Mouse (Mus musculus): ENCODE measurements around the gene Ager. TPM values are rescaled to one million over a fixed set of nuclear protein-coding genes. Genes with fewer than 3 reads are reported as not detected.

Ager gene
- 1.9 and 2.2 TPM in 2 replicates for total RNA-seq (2014; fragmentation: Nextera tagmentation)
- 2.1 TPM in 2 replicates for total RNA-seq (2017)
- 5.7 and 6.5 TPM in 2 replicates for polyA plus RNA-seq (2012)

DNA sequence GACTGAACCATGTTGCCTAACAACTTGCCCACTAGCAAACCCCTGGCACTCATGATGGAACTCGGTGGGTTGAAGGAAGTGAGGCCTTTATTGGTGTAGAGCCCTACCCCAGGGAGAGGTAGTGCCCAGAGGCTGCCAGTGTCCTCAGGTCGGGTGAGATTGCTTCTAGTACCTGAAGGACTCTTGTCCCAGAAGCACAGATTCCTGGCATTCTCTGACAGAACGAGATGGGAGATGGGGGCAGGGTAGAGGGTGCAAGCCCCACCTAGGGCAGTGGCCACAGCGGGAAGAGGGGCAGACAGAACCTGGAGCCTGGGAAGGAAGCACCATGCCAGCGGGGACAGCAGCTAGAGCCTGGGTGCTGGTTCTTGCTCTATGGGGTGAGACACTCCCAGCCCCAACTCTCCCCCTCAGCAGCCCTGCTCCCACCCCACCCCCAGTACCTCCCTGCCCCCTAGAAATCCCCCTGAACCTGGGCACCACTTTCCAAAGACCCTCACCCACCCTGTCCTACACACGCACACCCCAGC is at the start of gene Ager:
Gene Ager, plus strand, starts transcription at position 297 of the 530 bp plus-strand sequence.
- peaks cover 81% of the 10 kb centered on the region for H3K36me3 ChIP-seq (replicated peaks)
- peaks cover 88% of the 10 kb centered on the region for H3K4me1 ChIP-seq (ENCODE audit: insufficient read depth, low read depth, low read length)
- ATAC-seq (ENCODE audit: extremely low read depth, insufficient number of reproducible peaks, low FRiP score, poor library complexity, severe bottlenecking): no peak

DNA sequence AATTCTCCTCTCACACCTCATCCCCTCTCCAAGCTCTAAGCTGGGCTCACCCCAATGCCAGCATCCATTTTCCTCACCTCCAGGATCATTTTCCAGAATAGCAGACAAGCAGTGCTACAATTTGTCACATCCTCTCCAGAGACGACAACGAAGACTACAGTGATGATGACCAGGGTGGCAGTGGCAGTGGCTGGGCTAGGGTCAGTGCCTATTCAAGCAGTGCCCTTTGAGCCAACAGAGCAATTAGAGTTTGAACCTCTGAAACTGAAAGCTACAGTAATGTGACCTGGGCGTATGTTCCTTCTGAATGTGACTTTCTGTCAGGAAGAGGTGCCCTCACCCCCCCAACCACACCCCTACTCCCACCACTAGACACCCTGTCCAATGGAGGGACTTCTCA is 48.5 kb upstream of the Ager start:
- ATAC-seq (ENCODE audit: extremely low read depth, insufficient number of reproducible peaks, low FRiP score, poor library complexity, severe bottlenecking) (no peak), DNase-seq (ENCODE audit: low spot score) (no peak)
- TF ChIP-seq GATA2 (IDR thresholded peaks at IDR 0.05; ENCODE audit: borderline replicate concordance, low read depth, low read length) (no peak), GATA1 (IDR thresholded peaks at IDR 0.05; ENCODE audit: borderline replicate concordance, low read length) (no peak), POLR2AphosphoS5 (IDR thresholded peaks at IDR 0.05; ENCODE audit: insufficient replicate concordance, low read depth, low read length) (no peak), TAL1 (conservative IDR thresholded peaks at IDR 0.05; ENCODE audit: low read depth, low read length) (no peak), CTCF (IDR thresholded peaks at IDR 0.05; ENCODE audit: low read depth, low read length) (no peak)
- Histone ChIP-seq H3K4me3 (ENCODE audit: low read depth, low read length) (no peak overlapping the region), H3K4me1 (ENCODE audit: insufficient read depth, low read depth, low read length) (peaks cover 3% of the 10 kb centered on the region), H3K9me3 (replicated peaks) (no peaks in the 10 kb centered on the region), H3K36me3 (replicated peaks) (peaks cover 20% of the 10 kb centered on the region), H3K27me3 (ENCODE audit: insufficient read depth, low read length) (peaks cover 6% of the 10 kb centered on the region)

More for the DNA sequence above, at the start of gene Ager:
- no peaks in the 10 kb centered on the region for H3K9me3 ChIP-seq (replicated peaks)
- H3K27me3 ChIP-seq (ENCODE audit: insufficient read depth, low read length): no peaks in the 10 kb centered on the region
- H3K4me3 ChIP-seq (ENCODE audit: low read depth, low read length): no peak within 1 kb of the TSS
- no peak for DNase-seq (ENCODE audit: low spot score)
- TF ChIP-seq GATA2 (IDR thresholded peaks at IDR 0.05; ENCODE audit: borderline replicate concordance, low read depth, low read length): no peak
- TF ChIP-seq GATA1 (IDR thresholded peaks at IDR 0.05; ENCODE audit: borderline replicate concordance, low read length): no peak
- TF ChIP-seq TAL1 (conservative IDR thresholded peaks at IDR 0.05; ENCODE audit: low read depth, low read length): no peak
- no peak for TF ChIP-seq CTCF (IDR thresholded peaks at IDR 0.05; ENCODE audit: low read depth, low read length)
- no peak; the same call in 1 of the 2 replicates for TF ChIP-seq POLR2AphosphoS5 (IDR thresholded peaks at IDR 0.05; ENCODE audit: insufficient replicate concordance, low read depth, low read length)

DNA sequence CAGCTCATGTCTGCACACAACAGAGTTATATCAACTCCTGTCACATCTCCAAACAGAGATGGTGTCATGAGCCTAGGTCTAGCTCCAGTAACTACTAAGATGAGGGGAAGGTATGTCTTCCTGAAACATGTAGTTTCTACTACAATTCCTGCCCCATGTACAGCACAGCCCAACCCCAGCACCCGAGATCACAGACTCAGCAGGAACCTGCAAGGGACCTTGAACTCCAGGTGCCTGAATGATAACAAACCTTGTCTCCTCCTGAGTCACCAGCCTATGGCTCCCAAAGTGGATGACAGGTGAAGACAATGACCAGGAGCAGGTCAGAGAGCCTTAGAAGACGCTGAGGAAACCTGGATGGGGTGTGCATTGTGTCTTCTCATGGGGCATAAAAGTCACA is 47.8 kb upstream of the Ager start:
- H3K4me3 ChIP-seq (ENCODE audit: low read depth, low read length): no peak overlapping the region
- H3K4me1 ChIP-seq (ENCODE audit: insufficient read depth, low read depth, low read length): peaks cover 3% of the 10 kb centered on the region
- H3K9me3 ChIP-seq (replicated peaks): no peaks in the 10 kb centered on the region
- no peak for ATAC-seq (ENCODE audit: extremely low read depth, insufficient number of reproducible peaks, low FRiP score, poor library complexity, severe bottlenecking)
- no peak for TF ChIP-seq GATA2 (IDR thresholded peaks at IDR 0.05; ENCODE audit: borderline replicate concordance, low read depth, low read length)
- no peak for TF ChIP-seq POLR2AphosphoS5 (IDR thresholded peaks at IDR 0.05; ENCODE audit: insufficient replicate concordance, low read depth, low read length)
- no peak for TF ChIP-seq GATA1 (IDR thresholded peaks at IDR 0.05; ENCODE audit: borderline replicate concordance, low read length)
- TF ChIP-seq TAL1 (conservative IDR thresholded peaks at IDR 0.05; ENCODE audit: low read depth, low read length): no peak
- TF ChIP-seq CTCF (IDR thresholded peaks at IDR 0.05; ENCODE audit: low read depth, low read length): no peak
- DNase-seq (ENCODE audit: low spot score): no peak
- H3K27me3 ChIP-seq (ENCODE audit: insufficient read depth, low read length): peaks cover 10% of the 10 kb centered on the region
- peaks cover 20% of the 10 kb centered on the region for H3K36me3 ChIP-seq (replicated peaks)

DNA sequence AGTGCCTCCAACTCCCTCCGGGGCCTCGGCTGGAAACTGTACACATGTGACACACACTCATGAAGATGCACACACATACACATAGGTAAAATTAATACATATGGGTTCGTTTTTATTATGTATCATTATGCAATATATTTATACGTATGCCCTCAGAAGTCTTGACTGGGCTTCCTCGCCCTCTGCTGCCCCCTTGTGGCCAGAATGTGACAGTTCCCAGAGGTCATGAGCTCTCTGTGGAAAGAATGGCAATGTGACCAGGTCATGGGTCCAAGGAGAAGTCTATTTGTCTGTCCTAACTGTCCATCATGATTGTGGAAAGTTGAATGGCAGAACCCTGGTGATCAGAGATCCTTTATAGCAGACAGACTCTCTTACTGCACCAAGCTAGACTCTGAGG is 42.2 kb upstream of the Ager start:
- TF ChIP-seq CTCF (IDR thresholded peaks at IDR 0.05; ENCODE audit: low read depth, low read length) (peak; percentile 68), TAL1 (conservative IDR thresholded peaks at IDR 0.05; ENCODE audit: low read depth, low read length) (no peak)
- no peaks in the 10 kb centered on the region for H3K36me3 ChIP-seq (replicated peaks)

DNA sequence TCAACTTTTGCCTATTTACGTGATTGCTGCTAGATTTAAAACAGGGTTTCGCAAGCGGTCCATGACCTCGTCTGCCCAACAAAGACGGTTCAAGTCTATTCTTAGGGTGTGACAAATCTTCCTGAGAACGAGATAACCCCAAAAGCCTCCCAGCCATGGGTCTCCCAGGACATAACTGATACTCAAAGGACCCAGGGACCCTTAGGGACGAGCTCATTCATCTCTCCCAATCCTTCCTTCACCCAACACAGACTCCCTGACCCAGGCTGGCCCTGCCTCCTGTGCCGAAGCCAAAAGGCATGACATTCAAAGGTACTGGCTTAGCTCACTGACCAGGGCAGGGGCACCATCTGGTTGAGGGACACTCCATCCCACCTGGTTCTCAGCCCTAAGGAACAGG is 41.3 kb upstream of the Ager start:
- no peak for ATAC-seq (ENCODE audit: extremely low read depth, insufficient number of reproducible peaks, low FRiP score, poor library complexity, severe bottlenecking)
- Histone ChIP-seq H3K36me3 (replicated peaks) (no peaks in the 10 kb centered on the region), H3K9me3 (replicated peaks) (no peaks in the 10 kb centered on the region), H3K27me3 (ENCODE audit: insufficient read depth, low read length) (peaks cover 20% of the 10 kb centered on the region), H3K4me1 (ENCODE audit: insufficient read depth, low read depth, low read length) (peaks cover 4% of the 10 kb centered on the region), H3K4me3 (ENCODE audit: low read depth, low read length) (no peak overlapping the region)
- TF ChIP-seq POLR2AphosphoS5 (IDR thresholded peaks at IDR 0.05; ENCODE audit: insufficient replicate concordance, low read depth, low read length) (no peak), GATA2 (IDR thresholded peaks at IDR 0.05; ENCODE audit: borderline replicate concordance, low read depth, low read length) (no peak), CTCF (IDR thresholded peaks at IDR 0.05; ENCODE audit: low read depth, low read length) (no peak), TAL1 (conservative IDR thresholded peaks at IDR 0.05; ENCODE audit: low read depth, low read length) (no peak), GATA1 (IDR thresholded peaks at IDR 0.05; ENCODE audit: borderline replicate concordance, low read length) (no peak)
- DNase-seq (ENCODE audit: low spot score): no peak

More for the DNA sequence above, 42.2 kb upstream of the Ager start:
- H3K4me1 ChIP-seq (ENCODE audit: insufficient read depth, low read depth, low read length): no peaks in the 10 kb centered on the region
- peaks cover 16% of the 10 kb centered on the region for H3K27me3 ChIP-seq (ENCODE audit: insufficient read depth, low read length)
- DNase-seq (ENCODE audit: low spot score) (peak; percentile 64), ATAC-seq (ENCODE audit: extremely low read depth, insufficient number of reproducible peaks, low FRiP score, poor library complexity, severe bottlenecking) (peak; percentile 28; the same call in 1 of the 2 replicates)
- no peak overlapping the region for H3K4me3 ChIP-seq (ENCODE audit: low read depth, low read length)
- no peaks in the 10 kb centered on the region for H3K9me3 ChIP-seq (replicated peaks)

DNA sequence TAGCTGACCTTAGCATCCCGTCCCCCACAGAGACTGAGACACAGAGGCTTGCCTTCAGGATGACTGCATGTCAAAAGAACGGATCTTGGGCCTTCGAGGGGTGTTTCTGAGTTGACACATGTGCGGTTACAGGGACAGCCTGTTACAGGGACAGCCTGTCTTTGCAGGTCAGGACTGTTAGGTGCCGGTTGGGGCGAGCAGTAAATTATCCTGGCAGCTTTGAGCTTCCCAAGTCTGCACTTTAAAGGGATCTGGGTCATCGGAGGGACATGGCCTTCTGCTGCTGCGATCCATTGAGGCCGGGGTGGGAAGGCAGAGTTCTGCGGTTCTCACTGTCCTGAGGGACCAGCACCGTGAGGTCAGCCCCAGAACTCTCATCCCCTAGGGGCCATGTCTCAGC is 40.3 kb upstream of the Ager start:
- TF ChIP-seq CTCF (IDR thresholded peaks at IDR 0.05; ENCODE audit: low read depth, low read length) (no peak), POLR2AphosphoS5 (IDR thresholded peaks at IDR 0.05; ENCODE audit: insufficient replicate concordance, low read depth, low read length) (no peak), GATA1 (IDR thresholded peaks at IDR 0.05; ENCODE audit: borderline replicate concordance, low read length) (no peak), TAL1 (conservative IDR thresholded peaks at IDR 0.05; ENCODE audit: low read depth, low read length) (no peak), GATA2 (IDR thresholded peaks at IDR 0.05; ENCODE audit: borderline replicate concordance, low read depth, low read length) (no peak)
- peaks cover 5% of the 10 kb centered on the region for H3K4me1 ChIP-seq (ENCODE audit: insufficient read depth, low read depth, low read length)

More for the DNA sequence above, 40.3 kb upstream of the Ager start:
- no peak overlapping the region for H3K4me3 ChIP-seq (ENCODE audit: low read depth, low read length)
- H3K27me3 ChIP-seq (ENCODE audit: insufficient read depth, low read length): peaks cover 20% of the 10 kb centered on the region
- H3K36me3 ChIP-seq (replicated peaks): no peaks in the 10 kb centered on the region
- no peaks in the 10 kb centered on the region for H3K9me3 ChIP-seq (replicated peaks)
- DNase-seq (ENCODE audit: low spot score): no peak
- no peak for ATAC-seq (ENCODE audit: extremely low read depth, insufficient number of reproducible peaks, low FRiP score, poor library complexity, severe bottlenecking)
